Mouse (Mus musculus): Measurements from ENCODE around the gene Csnk1e. TPM values are rescaled to one million over a fixed set of nuclear protein-coding genes. Genes with fewer than 3 reads are reported as not detected.
"Not testable (repeated sequence)": the region's sequence is repeated elsewhere in the genome, so short reads cannot be mapped to it uniquely, and the experiment has no call there.

Gene Csnk1e
- polyA plus RNA-seq, 1 experiment = 122 TPM

DNA sequence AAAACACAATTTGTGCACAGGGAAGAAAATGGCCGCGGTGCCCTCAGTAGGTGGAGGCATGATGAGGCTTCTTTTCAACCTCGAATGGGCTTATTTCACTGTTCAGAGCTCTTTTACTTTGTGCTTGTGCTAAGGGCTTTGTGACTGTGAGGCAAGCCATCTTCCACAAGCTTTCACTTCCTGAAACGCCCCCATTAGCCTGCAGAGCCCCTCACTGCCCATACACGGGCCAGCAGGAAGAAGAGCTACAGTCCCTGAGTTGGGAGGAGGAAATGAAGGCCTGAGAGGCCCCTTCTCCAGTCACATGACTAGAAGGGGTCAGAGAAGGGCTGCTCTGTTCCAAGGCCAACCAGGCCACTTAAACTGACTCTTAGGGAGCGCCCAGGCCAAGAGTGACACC is 1.2 kb upstream of the Csnk1e start:
- Histone ChIP-seq H3K4me3 (replicated peaks; ENCODE audit: insufficient read depth, low read depth, low read length) (no peak overlapping the region), H3K4me1 (ENCODE audit: control insufficient read depth, insufficient read depth, low read length) (no peaks in the 10 kb centered on the region), H3K27me3 (ENCODE audit: control insufficient read depth, insufficient read depth, low read length) (no peaks in the 10 kb centered on the region), H3K27ac (ENCODE audit: insufficient read depth, low read length) (no peak overlapping the region)
- WGBS = 88% methylated on average over 6 of the region's 6 CpGs
- no peak for DNase-seq
- TF ChIP-seq CTCF (IDR thresholded peaks at IDR 0.05; ENCODE audit: borderline replicate concordance, insufficient read depth, low read depth, low read length) (no peak), POLR2A (IDR thresholded peaks at IDR 0.05; ENCODE audit: borderline replicate concordance, insufficient read depth, low read length) (no peak)

DNA sequence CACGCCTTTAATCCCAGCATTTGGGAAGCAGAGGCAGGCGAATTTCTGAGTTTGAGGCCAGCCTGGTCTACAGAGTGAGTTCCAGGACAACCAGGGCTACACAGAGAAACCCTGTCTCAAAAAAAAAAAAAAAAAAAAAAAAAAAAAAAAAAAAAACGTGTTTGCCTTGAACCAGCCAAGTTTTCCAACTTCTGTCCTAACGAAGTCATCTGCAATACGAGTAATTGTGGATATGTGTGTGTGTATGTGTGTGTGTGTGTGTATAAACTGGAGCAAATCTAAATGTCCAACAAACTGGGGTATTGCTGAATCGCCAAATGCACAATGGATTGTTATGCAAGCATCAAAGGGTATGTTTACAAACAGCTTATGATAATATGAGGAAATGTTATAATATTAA is 738 bp upstream of the Csnk1e start:
- H3K27me3 ChIP-seq (ENCODE audit: control insufficient read depth, insufficient read depth, low read length); H3K4me3 ChIP-seq (replicated peaks; ENCODE audit: insufficient read depth, low read depth, low read length); DNase-seq; H3K27ac ChIP-seq (ENCODE audit: insufficient read depth, low read length); H3K4me1 ChIP-seq (ENCODE audit: control insufficient read depth, insufficient read depth, low read length): not testable (repeated sequence)
- 57% methylated on average over 6 of the region's 6 CpGs for WGBS

DNA sequence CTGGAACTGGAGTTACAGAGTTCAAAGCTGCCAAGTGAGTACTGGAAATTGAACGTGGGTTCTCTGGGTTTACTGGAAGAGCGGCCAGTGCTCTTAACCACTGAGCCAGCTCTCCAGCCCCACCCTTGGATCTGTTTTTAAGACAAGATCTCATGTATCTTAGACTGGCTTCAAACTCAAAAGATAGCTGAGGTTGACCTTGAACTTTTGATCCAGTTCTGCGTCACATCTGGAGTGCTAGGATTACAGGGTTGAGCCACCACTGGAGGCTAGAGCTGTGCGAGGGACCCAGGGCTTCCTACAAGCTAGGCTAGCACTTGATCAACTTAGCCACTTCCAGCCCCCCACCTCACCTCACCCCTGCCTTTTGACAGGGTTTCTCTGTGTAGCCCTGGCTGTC is 1.5 kb downstream of the Csnk1e start:
- no peaks in the 10 kb centered on the region for H3K4me1 ChIP-seq (ENCODE audit: control insufficient read depth, insufficient read depth, low read length)
- no peak overlapping the region for H3K4me3 ChIP-seq (replicated peaks; ENCODE audit: insufficient read depth, low read depth, low read length)
- no peaks in the 10 kb centered on the region for H3K27me3 ChIP-seq (ENCODE audit: control insufficient read depth, insufficient read depth, low read length)
- no peak for TF ChIP-seq CTCF (IDR thresholded peaks at IDR 0.05; ENCODE audit: borderline replicate concordance, insufficient read depth, low read depth, low read length)
- TF ChIP-seq POLR2A (IDR thresholded peaks at IDR 0.05; ENCODE audit: borderline replicate concordance, insufficient read depth, low read length) = no peak
- WGBS = 91% methylated on average over 4 of the region's 4 CpGs
- DNase-seq = no peak
- no peak overlapping the region for H3K27ac ChIP-seq (ENCODE audit: insufficient read depth, low read length)

GRCm38 (mm10) chr15:79448041-79448440 is 7.3 kb downstream of the Csnk1e start:
- 96% methylated on average over 3 of the region's 3 CpGs for WGBS
- TF ChIP-seq POLR2A (IDR thresholded peaks at IDR 0.05; ENCODE audit: borderline replicate concordance, insufficient read depth, low read length) (no peak), CTCF (IDR thresholded peaks at IDR 0.05; ENCODE audit: borderline replicate concordance, insufficient read depth, low read depth, low read length) (no peak)

DNA sequence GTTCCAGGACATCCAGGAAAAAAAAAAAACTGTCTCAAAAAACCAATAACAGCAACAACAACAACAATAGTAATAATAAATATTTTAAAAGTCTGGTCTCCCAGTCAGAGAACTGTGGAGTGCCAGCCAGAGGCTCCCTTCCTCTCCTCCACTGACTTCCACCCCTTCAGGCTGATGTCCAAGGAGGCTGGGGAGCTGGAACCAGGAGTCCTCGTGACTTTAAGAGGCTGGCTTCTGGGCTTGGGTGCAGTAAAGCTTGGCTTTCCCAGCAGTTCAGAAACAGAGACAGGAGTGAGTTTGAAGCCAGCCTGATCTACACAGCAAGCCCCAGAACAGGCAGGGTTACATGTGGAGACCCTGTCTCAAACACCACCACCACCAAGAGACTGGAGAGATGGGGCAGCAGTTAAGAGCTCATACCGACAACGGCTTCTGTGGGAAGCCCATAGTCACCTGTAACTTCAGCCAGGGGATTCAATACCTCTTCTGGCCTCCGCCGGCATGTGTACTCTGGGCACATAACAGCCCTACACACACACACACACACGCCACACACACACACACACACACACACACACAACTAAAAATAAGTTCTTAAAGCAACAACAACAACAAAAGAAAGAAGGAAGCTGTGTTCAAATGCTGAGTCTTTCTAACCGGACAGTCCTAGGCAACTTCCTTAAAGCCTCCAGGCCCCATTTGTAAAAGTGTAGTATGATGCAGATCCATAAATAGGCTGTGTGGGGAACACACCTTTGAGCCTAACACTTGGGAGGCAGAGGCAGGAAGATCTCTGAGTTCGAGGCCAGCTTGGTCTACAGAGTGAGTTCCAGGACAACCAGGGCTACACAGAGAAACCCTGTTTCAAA is 9.3 kb downstream of the Csnk1e start:
- H3K27ac ChIP-seq (ENCODE audit: insufficient read depth, low read length) = no peak overlapping the region
- no peaks in the 10 kb centered on the region for H3K27me3 ChIP-seq (ENCODE audit: control insufficient read depth, insufficient read depth, low read length)
- TF ChIP-seq CTCF (IDR thresholded peaks at IDR 0.05; ENCODE audit: borderline replicate concordance, insufficient read depth, low read depth, low read length) (no peak), POLR2A (IDR thresholded peaks at IDR 0.05; ENCODE audit: borderline replicate concordance, insufficient read depth, low read length) (no peak)
- no peak for DNase-seq
- peaks cover 11% of the 10 kb centered on the region for H3K4me1 ChIP-seq (ENCODE audit: control insufficient read depth, insufficient read depth, low read length)
- H3K4me3 ChIP-seq (replicated peaks; ENCODE audit: insufficient read depth, low read depth, low read length) = no peak overlapping the region
- WGBS = 80% methylated on average over 8 of the region's 8 CpGs

More at GRCm38 (mm10) chr15:79448041-79448440, 7.3 kb downstream of the Csnk1e start:
- no peak overlapping the region for H3K4me3 ChIP-seq (replicated peaks; ENCODE audit: insufficient read depth, low read depth, low read length)
- H3K4me1 ChIP-seq (ENCODE audit: control insufficient read depth, insufficient read depth, low read length) = peaks cover 3% of the 10 kb centered on the region
- DNase-seq = no peak
- no peaks in the 10 kb centered on the region for H3K27me3 ChIP-seq (ENCODE audit: control insufficient read depth, insufficient read depth, low read length)
- H3K27ac ChIP-seq (ENCODE audit: insufficient read depth, low read length) = no peak overlapping the region

DNA sequence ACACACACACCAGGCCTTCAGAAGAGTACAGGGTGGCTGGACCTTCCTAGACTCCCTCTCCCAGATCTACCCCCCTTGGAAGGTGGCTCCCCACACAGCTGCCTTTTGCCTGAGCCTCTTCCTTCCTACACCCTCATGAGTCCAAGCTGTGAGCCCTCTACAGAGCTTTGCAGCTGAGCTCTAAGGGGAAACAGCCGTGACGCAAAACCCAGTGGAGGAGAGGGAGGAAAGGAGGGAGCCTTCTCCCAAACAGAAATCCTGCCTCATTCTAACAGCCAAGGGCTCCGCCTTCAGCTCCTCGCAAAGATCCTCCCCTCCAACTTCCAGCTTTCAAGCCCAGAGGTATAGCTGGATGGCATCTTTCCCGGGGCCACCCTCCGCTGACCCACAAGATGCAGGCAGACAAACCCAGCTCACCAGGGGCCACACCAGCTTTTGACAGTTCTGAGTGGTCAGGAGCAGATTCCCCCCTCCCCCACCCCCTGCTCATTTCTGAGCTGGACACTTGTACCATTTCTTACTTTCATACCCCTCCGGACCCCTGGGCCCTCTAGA is 11.4 kb downstream of the Csnk1e start:
- Histone ChIP-seq H3K27ac (ENCODE audit: insufficient read depth, low read length) (no peak overlapping the region), H3K4me1 (ENCODE audit: control insufficient read depth, insufficient read depth, low read length) (peaks cover 19% of the 10 kb centered on the region), H3K27me3 (ENCODE audit: control insufficient read depth, insufficient read depth, low read length) (no peaks in the 10 kb centered on the region), H3K4me3 (replicated peaks; ENCODE audit: insufficient read depth, low read depth, low read length) (no peak overlapping the region)
- WGBS = 79% methylated on average over 7 of the region's 7 CpGs
- no peak for TF ChIP-seq POLR2A (IDR thresholded peaks at IDR 0.05; ENCODE audit: borderline replicate concordance, insufficient read depth, low read length)
- no peak for TF ChIP-seq CTCF (IDR thresholded peaks at IDR 0.05; ENCODE audit: borderline replicate concordance, insufficient read depth, low read depth, low read length)
- DNase-seq = no peak

DNA sequence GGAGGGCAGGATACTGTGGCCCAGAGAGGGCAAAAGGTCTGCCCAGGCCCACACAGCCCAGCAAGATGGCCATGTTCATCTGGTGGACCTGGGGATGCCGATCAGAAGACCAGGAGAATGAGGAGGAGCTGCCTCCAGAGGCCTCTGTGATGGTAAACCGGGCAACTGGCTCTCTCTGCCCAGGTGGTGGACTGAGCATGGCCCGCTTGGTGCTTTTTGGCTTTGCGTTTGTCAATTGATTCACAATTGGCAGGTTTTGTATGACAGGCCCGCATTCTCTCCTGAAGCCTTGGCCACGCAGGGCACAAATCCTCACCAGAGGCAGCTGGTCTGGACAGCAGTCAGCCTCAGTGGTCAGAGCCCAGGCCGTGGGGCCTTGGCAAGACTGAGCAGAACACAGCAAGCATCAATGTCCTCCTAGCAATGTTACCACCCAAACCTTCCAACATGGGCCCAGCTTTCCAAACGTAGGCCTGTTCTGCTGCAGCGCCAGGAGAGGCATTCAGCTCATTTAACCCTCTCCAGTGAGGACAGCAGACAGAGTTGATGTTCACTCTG is 12.3 kb downstream of the Csnk1e start:
- TF ChIP-seq CTCF (IDR thresholded peaks at IDR 0.05; ENCODE audit: borderline replicate concordance, insufficient read depth, low read depth, low read length) (no peak), POLR2A (IDR thresholded peaks at IDR 0.05; ENCODE audit: borderline replicate concordance, insufficient read depth, low read length) (no peak)
- H3K27me3 ChIP-seq (ENCODE audit: control insufficient read depth, insufficient read depth, low read length) = no peaks in the 10 kb centered on the region
- WGBS = 46% methylated on average over 9 of the region's 9 CpGs
- H3K27ac ChIP-seq (ENCODE audit: insufficient read depth, low read length) = no peak overlapping the region
- no peak for DNase-seq
- H3K4me1 ChIP-seq (ENCODE audit: control insufficient read depth, insufficient read depth, low read length) = peaks cover 27% of the 10 kb centered on the region
- peak overlapping the region; percentile 88 for H3K4me3 ChIP-seq (replicated peaks; ENCODE audit: insufficient read depth, low read depth, low read length)

DNA sequence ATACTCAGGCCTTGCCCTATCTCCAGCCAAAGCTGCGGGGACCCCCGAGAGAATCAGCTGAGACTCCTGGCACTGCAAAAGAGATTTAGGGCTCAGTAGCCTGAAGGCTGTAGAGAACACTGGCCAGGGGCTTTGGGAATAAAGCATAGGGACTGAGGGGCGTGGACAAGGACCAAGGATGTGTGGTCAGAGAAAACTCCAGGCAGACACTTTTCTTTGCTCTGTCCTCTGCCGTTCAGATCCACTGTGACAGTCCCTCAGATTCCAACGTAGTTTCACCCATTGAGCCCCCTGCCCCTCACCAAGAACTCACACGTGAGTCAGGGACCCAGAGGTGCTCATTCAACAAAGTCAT is 13.1 kb downstream of the Csnk1e start:
- Histone ChIP-seq H3K27me3 (ENCODE audit: control insufficient read depth, insufficient read depth, low read length) (no peaks in the 10 kb centered on the region), H3K4me3 (replicated peaks; ENCODE audit: insufficient read depth, low read depth, low read length) (peak overlapping the region; percentile 88), H3K27ac (ENCODE audit: insufficient read depth, low read length) (peak overlapping the region; percentile 78), H3K4me1 (ENCODE audit: control insufficient read depth, insufficient read depth, low read length) (peaks cover 33% of the 10 kb centered on the region)
- WGBS = under 1% methylated on average over 6 of the region's 6 CpGs
- TF ChIP-seq POLR2A (IDR thresholded peaks at IDR 0.05; ENCODE audit: borderline replicate concordance, insufficient read depth, low read length) (no peak), CTCF (IDR thresholded peaks at IDR 0.05; ENCODE audit: borderline replicate concordance, insufficient read depth, low read depth, low read length) (no peak)
- DNase-seq = no peak

Data from cerebellum, adult 2 months (tissue).